Mouse (Mus musculus) stomach, embryonic 14.5 days (tissue): ENCODE measurements at regions not wholly inside any gene's neighbourhood (a gene's known extent, or its start where the extent isn't known, plus 50 kb on each side); places are given as distances from the start of the nearest gene placed in this dataset.

Source experiments
- ATAC-seq: fragments of 200-750 bp; cut with Nextera tagmentation; 2 replicates; pipeline ENCODE4 v1.8.0; 2017; ENCODE audit warnings: low read depth, moderate TSS enrichment; ENCODE audit not compliant: insufficient number of reproducible peaks, insufficient read depth, low FRiP score
- H3K27ac ChIP-seq: fragments of 300-500 bp; sonication (generic); 2 replicates; pipeline ENCODE4 v1.5.1; 2014; ENCODE audit warnings: mild to moderate bottlenecking, low read length, moderate library complexity, mixed read lengths
- H3K27me3 ChIP-seq: fragments of 300-500 bp; sonication (generic); 2 replicates; pipeline ENCODE4 v1.6.1; 2014; ENCODE audit warnings: low read length, control low read depth, mixed read lengths; ENCODE audit not compliant: control insufficient read depth, insufficient read depth
- H3K36me3 ChIP-seq: fragments of 300-500 bp; sonication (generic); 2 replicates; pipeline ENCODE4 v1.6.1; 2014; ENCODE audit warnings: mild to moderate bottlenecking, control low read depth, low read length, moderate library complexity, mixed read lengths; ENCODE audit not compliant: control insufficient read depth, insufficient read depth
- H3K4me1 ChIP-seq: fragments of 300-500 bp; sonication (generic); 2 replicates; pipeline ENCODE4 v1.6.1; 2014; ENCODE audit warnings: low read length, control low read depth, mixed read lengths; ENCODE audit not compliant: control insufficient read depth, insufficient read depth
- H3K4me2 ChIP-seq: fragments of 300-500 bp; sonication (generic); replicated peaks from 2 replicates; pipeline ENCODE4 v1.6.1; 2014; ENCODE audit warnings: low read depth, low read length, control low read depth
- H3K4me3 ChIP-seq: fragments of 300-500 bp; sonication (generic); 2 replicates; pipeline ENCODE4 v1.5.1; 2014; ENCODE audit warnings: low read depth, low read length, control low read depth
- H3K9ac ChIP-seq: fragments of 300-500 bp; sonication (generic); replicated peaks from 2 replicates; pipeline ENCODE4 v1.6.1; 2014; ENCODE audit warnings: low read depth, mild to moderate bottlenecking, control low read depth, low read length, moderate library complexity, mixed read lengths
- H3K9me3 ChIP-seq: fragments of 300-500 bp; sonication (generic); 2 replicates; pipeline ENCODE4 v1.6.1; 2016; ENCODE audit warnings: low read depth, low read length, control low read depth; ENCODE audit not compliant: control insufficient read depth
- WGBS: fragments of 180-500 bp; shearing (Covaris S2); extraction: QIAGEN DNeasy Blood & Tissue Kit; methylation state at CpG from one replicate; pipeline ENCODE4 v1.1.7; 2014; 5-methylcytosine and 5-hydroxymethylcytosine counted together

- H3K4me3 ChIP-seq, result no peak overlapping the region
- WGBS, result 90% methylated on average over 3 of the region's 3 CpGs
- no peaks in the 10 kb centered on the region for H3K27me3 ChIP-seq
These were observed 51.6 kb upstream of the Cecr2 start for GRCm38 (mm10) chr6:120614526-120614925.

GRCm38 (mm10) chr6:120612346-120612745 lies 53.8 kb upstream of the Cecr2 start:
- ATAC-seq, result no peak
- WGBS, result 54% methylated on average over 7 of the region's 7 CpGs
- H3K27ac ChIP-seq, result no peak overlapping the region
- H3K4me1 ChIP-seq, result no peaks in the 10 kb centered on the region
- no peak overlapping the region for H3K4me2 ChIP-seq
- H3K4me3 ChIP-seq, result no peak overlapping the region
- no peaks in the 10 kb centered on the region for H3K36me3 ChIP-seq
- H3K9me3 ChIP-seq, result no peaks in the 10 kb centered on the region
- H3K9ac ChIP-seq, result no peak overlapping the region
- H3K27me3 ChIP-seq, result no peaks in the 10 kb centered on the region

More at GRCm38 (mm10) chr6:120614526-120614925, 51.6 kb upstream of the Cecr2 start:
- no peak overlapping the region for H3K27ac ChIP-seq
- H3K9me3 ChIP-seq, result no peaks in the 10 kb centered on the region
- no peaks in the 10 kb centered on the region for H3K36me3 ChIP-seq
- H3K4me1 ChIP-seq, result no peaks in the 10 kb centered on the region
- no peak overlapping the region for H3K4me2 ChIP-seq
- ATAC-seq, result no peak
- no peak overlapping the region for H3K9ac ChIP-seq

- no peaks in the 10 kb centered on the region for H3K9me3 ChIP-seq
- no peak overlapping the region for H3K9ac ChIP-seq
- no peak overlapping the region for H3K4me2 ChIP-seq
- ATAC-seq, result no peak
- H3K4me3 ChIP-seq, result no peak overlapping the region
- H3K36me3 ChIP-seq, result no peaks in the 10 kb centered on the region
- no peaks in the 10 kb centered on the region for H3K27me3 ChIP-seq
- 81% methylated on average over 4 of the region's 4 CpGs for WGBS
- H3K27ac ChIP-seq, result no peak overlapping the region
- no peaks in the 10 kb centered on the region for H3K4me1 ChIP-seq
These were observed 56.3 kb upstream of the Cecr2 start for GRCm38 (mm10) chr6:120609858-120610257.

GRCm38 (mm10) chr6:120605471-120605870 lies 60.7 kb upstream of the Cecr2 start:
- peak; percentile 71; the same call in 1 of the 2 replicates for ATAC-seq
- Histone ChIP-seq H3K36me3 (no peaks in the 10 kb centered on the region), H3K4me2 (no peak overlapping the region), H3K9ac (no peak overlapping the region), H3K4me1 (no peaks in the 10 kb centered on the region), H3K9me3 (no peaks in the 10 kb centered on the region), H3K27me3 (no peaks in the 10 kb centered on the region), H3K27ac (no peak overlapping the region), H3K4me3 (no peak overlapping the region)
- 86% methylated on average over 2 of the region's 2 CpGs for WGBS

GRCm38 (mm10) chr6:120604020-120604958 lies 61.9 kb upstream of the Cecr2 start:
- no peak overlapping the region for H3K9ac ChIP-seq
- no peaks in the 10 kb centered on the region for H3K4me1 ChIP-seq
- WGBS, result 46% methylated on average over 6 of the region's 6 CpGs
- no peak overlapping the region for H3K4me3 ChIP-seq
- H3K27ac ChIP-seq, result no peak overlapping the region
- H3K27me3 ChIP-seq, result no peaks in the 10 kb centered on the region
- no peaks in the 10 kb centered on the region for H3K36me3 ChIP-seq
- H3K9me3 ChIP-seq, result no peaks in the 10 kb centered on the region
- H3K4me2 ChIP-seq, result no peak overlapping the region
- ATAC-seq, result peak; percentile 76; the same call in 1 of the 2 replicates

DNA sequence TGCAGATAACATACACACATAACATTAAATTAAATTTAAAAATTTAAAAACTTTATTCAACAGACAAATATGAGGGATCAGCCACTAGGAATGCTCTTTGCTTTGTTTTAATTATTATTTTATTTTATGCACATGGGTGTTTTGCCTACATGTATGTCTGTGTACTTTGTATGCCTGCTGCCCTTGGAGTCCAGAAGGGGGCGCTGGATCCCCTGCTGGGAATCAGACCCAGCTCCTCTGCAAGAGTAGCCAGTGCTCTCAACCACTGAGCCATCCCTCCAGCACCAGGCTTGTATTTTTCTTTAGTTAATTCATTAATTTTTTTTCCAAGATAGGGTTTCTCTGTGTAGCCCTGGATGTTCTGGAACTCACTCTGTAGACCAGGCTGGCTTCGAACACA lies 62.7 kb upstream of the Cecr2 start:
- Histone ChIP-seq H3K27me3 (no peaks in the 10 kb centered on the region), H3K9me3 (no peaks in the 10 kb centered on the region), H3K27ac (no peak overlapping the region), H3K4me3 (no peak overlapping the region), H3K4me2 (no peak overlapping the region), H3K4me1 (no peaks in the 10 kb centered on the region), H3K9ac (no peak overlapping the region), H3K36me3 (no peaks in the 10 kb centered on the region)
- WGBS, result 53% methylated on average over 2 of the region's 2 CpGs
- no peak for ATAC-seq

- Histone ChIP-seq H3K27ac (no peak overlapping the region), H3K27me3 (no peaks in the 10 kb centered on the region), H3K36me3 (no peaks in the 10 kb centered on the region), H3K4me3 (no peak overlapping the region), H3K4me1 (no peaks in the 10 kb centered on the region), H3K9me3 (no peaks in the 10 kb centered on the region), H3K4me2 (no peak overlapping the region), H3K9ac (no peak overlapping the region)
- no peak for ATAC-seq
- 94% methylated on average over 2 of the region's 2 CpGs for WGBS
These were observed 65.8 kb upstream of the Cecr2 start for GRCm38 (mm10) chr6:120600376-120600775.

DNA sequence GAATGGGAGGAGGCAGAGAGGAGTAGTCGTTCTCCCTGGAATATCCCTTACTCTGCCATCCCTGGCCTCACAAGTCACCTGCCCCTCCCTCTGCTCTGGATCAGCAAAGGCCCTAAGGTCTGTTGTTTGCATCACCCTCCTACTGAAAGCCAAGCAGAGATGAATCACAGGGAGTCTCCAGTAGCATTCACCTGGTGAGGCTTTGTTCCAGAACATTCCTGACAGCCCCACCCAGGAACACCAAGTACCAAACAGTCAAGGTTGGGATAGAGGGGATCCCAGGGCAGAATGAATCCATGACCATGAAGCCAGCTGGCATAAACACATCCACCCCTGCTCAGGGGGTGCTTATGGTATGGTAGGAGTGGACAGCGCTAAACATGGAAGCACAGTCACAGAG lies 67.4 kb upstream of the Hdhd5 start:
- H3K36me3 ChIP-seq, result no peaks in the 10 kb centered on the region
- H3K4me2 ChIP-seq, result no peak overlapping the region
- no peak overlapping the region for H3K9ac ChIP-seq
- H3K9me3 ChIP-seq, result no peaks in the 10 kb centered on the region
- no peak overlapping the region for H3K4me3 ChIP-seq
- H3K27me3 ChIP-seq, result no peaks in the 10 kb centered on the region
- no peak overlapping the region for H3K27ac ChIP-seq
- WGBS, result 66% methylated on average over 2 of the region's 2 CpGs
- no peak for ATAC-seq
- no peaks in the 10 kb centered on the region for H3K4me1 ChIP-seq
